Mouse (Mus musculus): ENCODE measurements around the gene Gm44805. TPM values are rescaled to one million over a fixed set of nuclear protein-coding genes. Genes with fewer than 3 reads are reported as not detected.
"Not testable (repeated sequence)": the region's sequence is repeated elsewhere in the genome, so short reads cannot be mapped to it uniquely, and the experiment has no call there.

Gene Gm44805
- total RNA-seq, 4 experiments from 2014 or later: 0.54 to 3.0 (median 1.9) TPM; not detected in 1

GRCm38 (mm10) chr7:19698907-19699826 is 17.9 kb upstream of the Gm44805 start, which contains the start of gene Apoe:
Apoe (minus strand) TSS chr7:19699188.
- DNase-seq: peak; percentile 62

- DNase-seq: no peak
These were observed 17.0 kb upstream of the Gm44805 start for GRCm38 (mm10) chr7:19697949-19698906.

GRCm38 (mm10) chr7:19696336-19696873 is 15.2 kb upstream of the Gm44805 start:
- no peak for DNase-seq

GRCm38 (mm10) chr7:19695881-19696280 is 14.7 kb upstream of the Gm44805 start:
- DNase-seq: no peak

GRCm38 (mm10) chr7:19695213-19695594 is 14.0 kb upstream of the Gm44805 start:
- no peak for DNase-seq

GRCm38 (mm10) chr7:19694336-19695212 is 13.4 kb upstream of the Gm44805 start:
- DNase-seq: no peak

GRCm38 (mm10) chr7:19693421-19693820 is 12.2 kb upstream of the Gm44805 start:
- no peak for DNase-seq

- DNase-seq: no peak
These were observed 10.9 kb upstream of the Gm44805 start, which contains the start of gene Apoc1 for GRCm38 (mm10) chr7:19691873-19692865. Apoc1 (minus strand) TSS chr7:19692660.

- no peak for DNase-seq
These were observed 10.2 kb upstream of the Gm44805 start for GRCm38 (mm10) chr7:19691434-19691833.

- no peak for DNase-seq
These were observed 9.6 kb upstream of the Gm44805 start for GRCm38 (mm10) chr7:19690845-19691244.

- DNase-seq: no peak
These were observed 7.4 kb upstream of the Gm44805 start for GRCm38 (mm10) chr7:19688611-19689010.

- no peak for DNase-seq
These were observed 6.9 kb upstream of the Gm44805 start for GRCm38 (mm10) chr7:19688101-19688500.

GRCm38 (mm10) chr7:19686927-19687583 is 5.8 kb upstream of the Gm44805 start:
- not testable (repeated sequence) for DNase-seq

GRCm38 (mm10) chr7:19686521-19686920 is 5.3 kb upstream of the Gm44805 start:
- DNase-seq: no peak

- no peak for DNase-seq
These were observed 4.2 kb upstream of the Gm44805 start for GRCm38 (mm10) chr7:19685374-19685773.

GRCm38 (mm10) chr7:19683771-19684201 is 2.6 kb upstream of the Gm44805 start:
- DNase-seq: no peak

- no peak for DNase-seq
These were observed 1.8 kb upstream of the Gm44805 start for GRCm38 (mm10) chr7:19682979-19683378.

GRCm38 (mm10) chr7:19680702-19681101 is 521 bp downstream of the Gm44805 start:
- peak; percentile 64 for DNase-seq

- DNase-seq: no peak
These were observed 2.3 kb downstream of the Gm44805 start for GRCm38 (mm10) chr7:19678901-19679300.

- DNase-seq: no peak
These were observed 3.4 kb downstream of the Gm44805 start, which contains the start of gene Apoc2 for GRCm38 (mm10) chr7:19677872-19678271. Apoc2 (minus strand) TSS chr7:19677941.
